Mouse (Mus musculus) small intestine, adult 2 months (tissue): ENCODE results near the gene Oprm1.

Source experiments
- CTCF ChIP-seq: fragments of 200-500 bp; IDR thresholded peaks from 2 replicates; pipeline ENCODE4 v1.5.1; 2012; ENCODE audit warnings: low read depth, mild to moderate bottlenecking, control low read depth, inconsistent platforms, low read length, moderate library complexity, mixed read lengths; ENCODE audit not compliant: insufficient replicate concordance, insufficient read length; ENCODE audit errors: extremely low read depth
- POLR2A ChIP-seq: fragments of 200-500 bp; IDR thresholded peaks from 2 replicates; pipeline ENCODE4 v1.6.1; 2012; ENCODE audit warnings: low read depth, mild to moderate bottlenecking, control low read depth, inconsistent platforms, low read length, moderate library complexity

DNA sequence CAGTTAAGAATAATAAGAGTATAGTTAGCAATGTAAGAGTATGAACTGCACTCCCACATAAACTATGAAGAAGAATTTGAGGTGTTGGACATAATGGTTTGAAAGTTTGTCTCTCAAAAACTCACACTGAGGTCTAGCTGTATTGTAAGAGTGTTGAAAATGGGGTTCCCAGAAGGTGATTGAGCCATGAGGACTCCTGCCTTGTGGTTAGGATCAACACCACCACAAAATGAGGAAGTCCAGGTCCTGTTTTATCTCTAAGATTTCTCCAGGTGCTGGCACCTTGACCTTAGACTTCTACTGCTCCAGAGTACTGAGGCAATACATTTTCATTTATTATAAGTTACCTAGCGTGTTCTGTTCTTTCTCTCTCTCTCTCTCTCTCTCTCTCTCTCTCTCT lies 115.6 kb downstream of the Oprm1 start:
- no peak for TF ChIP-seq CTCF
- no peak for TF ChIP-seq POLR2A
